Mouse (Mus musculus) MEL (cell line): ENCODE results near the gene Zfp668. TPM values are rescaled to one million over a fixed set of nuclear protein-coding genes. Genes with fewer than 3 reads are reported as not detected.
A peak's percentile ranks its signal among the peaks of the same experiment; 100 is the strongest.

Experiments used
- DNase-seq: peaks from one replicate; pipeline ENCODE4 v3.0.0; 2011; ENCODE audit warnings: low read depth, low spot score
- H3K27ac ChIP-seq: 2 replicates; pipeline ENCODE4 v1.5.1; 2012; ENCODE audit warnings: low read depth, mild to moderate bottlenecking, control low read depth, low read length, moderate library complexity; ENCODE audit not compliant: control insufficient read depth
- H3K27me3 ChIP-seq, 2 experiments: fragments of 150-350 bp in 1 of 2; sonication (generic) in 1 of 2; 2 replicates each; pipeline ENCODE4 v1.6.1; 2012; ENCODE audit warnings: low read length in 2 of 2, mild to moderate bottlenecking in 2 of 2, improper control_type of control experiment in 1 of 2, moderate library complexity in 1 of 2; ENCODE audit not compliant: insufficient read depth in 2 of 2, control insufficient read depth in 1 of 2
- H3K36me3 ChIP-seq, 2 experiments: 2 replicates each; pipeline ENCODE4 v1.6.1; 2012 to 2014; ENCODE audit warnings: low read length in 2 of 2, improper control_type of control experiment in 1 of 2, inconsistent platforms in 1 of 2, mild to moderate bottlenecking in 1 of 2; ENCODE audit not compliant: insufficient read depth in 2 of 2, control insufficient read depth in 1 of 2
- H3K4me1 ChIP-seq, 2 experiments: fragments of 150-350 bp in 1 of 2; sonication (generic) in 1 of 2; 2 replicates each; pipeline ENCODE4 v1.6.1; 2012; ENCODE audit warnings: low read length in 2 of 2, improper control_type of control experiment in 1 of 2, mild to moderate bottlenecking in 1 of 2; ENCODE audit not compliant: insufficient read depth in 2 of 2, control insufficient read depth in 1 of 2
- H3K4me3 ChIP-seq, 2 experiments: fragments of 150-350 bp in 1 of 2; sonication (generic) in 1 of 2; 2 replicates each; pipeline ENCODE4 v1.5.1; 2012; ENCODE audit warnings: low read depth in 2 of 2, low read length in 2 of 2, mild to moderate bottlenecking in 2 of 2, moderate library complexity in 2 of 2, control low read depth in 1 of 2, improper control_type of control experiment in 1 of 2; ENCODE audit not compliant: control insufficient read depth in 1 of 2, insufficient read depth in 1 of 2
- H3K79me2 ChIP-seq: 2 replicates; pipeline ENCODE4 v1.6.1; 2012; ENCODE audit warnings: mild to moderate bottlenecking, low read length, moderate library complexity; ENCODE audit not compliant: control insufficient read depth, poor library complexity, insufficient read depth
- H3K9ac ChIP-seq: 2 replicates; pipeline ENCODE4 v1.6.1; 2012; ENCODE audit warnings: low read depth, mild to moderate bottlenecking, control low read depth, low read length, moderate library complexity; ENCODE audit not compliant: control insufficient read depth, poor library complexity, severe bottlenecking
- H3K9me3 ChIP-seq: fragments of 150-350 bp; sonication (generic); replicated peaks from 2 replicates; pipeline ENCODE4 v1.6.1; 2012; ENCODE audit warnings: mild to moderate bottlenecking, low read length, improper control_type of control experiment, moderate library complexity; ENCODE audit not compliant: insufficient read depth
- BHLHE40 ChIP-seq: IDR thresholded peaks from 2 replicates; pipeline ENCODE4 v1.6.1; 2012; ENCODE audit warnings: low read depth, mild to moderate bottlenecking, inconsistent platforms, low read length, improper control_type of control experiment, borderline replicate concordance
- CTCF ChIP-seq, 3 experiments: IDR thresholded peaks in 2 of 3; conservative IDR thresholded peaks in 1 of 3; 2 replicates each; pipeline ENCODE4 v1.5.1; 2011 to 2012; ENCODE audit warnings: low read length in 3 of 3, low read depth in 2 of 3, mild to moderate bottlenecking in 2 of 3, improper control_type of control experiment in 1 of 3, inconsistent platforms in 1 of 3, mixed read lengths in 1 of 3, moderate library complexity in 1 of 3; ENCODE audit not compliant: control insufficient read depth in 1 of 3, insufficient read depth in 1 of 3, poor library complexity in 1 of 3, severe bottlenecking in 1 of 3
- EP300 ChIP-seq, 2 experiments: IDR thresholded peaks; 2 replicates each; pipeline ENCODE4 v1.6.1; 2011; ENCODE audit warnings: improper control_type of control experiment in 2 of 2, low read length in 2 of 2, low read depth in 1 of 2, mild to moderate bottlenecking in 1 of 2
- GABPA ChIP-seq: IDR thresholded peaks from 2 replicates; pipeline ENCODE4 v1.6.1; 2012; ENCODE audit warnings: low read depth, mild to moderate bottlenecking, inconsistent platforms, low read length, improper control_type of control experiment, moderate library complexity
- MAX ChIP-seq: IDR thresholded peaks from 2 replicates; pipeline ENCODE4 v1.6.1; 2011; ENCODE audit warnings: low read length, improper control_type of control experiment
- MYC ChIP-seq: IDR thresholded peaks from 2 replicates; pipeline ENCODE4 v1.6.1; 2011; ENCODE audit warnings: low read depth, mild to moderate bottlenecking, low read length, improper control_type of control experiment, moderate library complexity
- POLR2AphosphoS2 ChIP-seq: IDR thresholded peaks from 2 replicates; pipeline ENCODE4 v1.6.1; 2011; ENCODE audit warnings: low read length, improper control_type of control experiment
- RAD21 ChIP-seq: IDR thresholded peaks from 2 replicates; pipeline ENCODE4 v1.6.1; 2011; ENCODE audit warnings: mild to moderate bottlenecking, low read depth, low read length, improper control_type of control experiment
- RCOR1 ChIP-seq: IDR thresholded peaks from 2 replicates; pipeline ENCODE4 v1.6.1; 2012; ENCODE audit warnings: low read depth, mild to moderate bottlenecking, inconsistent platforms, low read length, improper control_type of control experiment
- SMC3 ChIP-seq: IDR thresholded peaks from 2 replicates; pipeline ENCODE4 v1.6.1; 2011; ENCODE audit warnings: low read depth, low read length, improper control_type of control experiment
- TBP ChIP-seq: IDR thresholded peaks from 2 replicates; pipeline ENCODE4 v1.8.0; 2011; ENCODE audit warnings: low read depth, low read length, improper control_type of control experiment
- TCF12 ChIP-seq: IDR thresholded peaks from 2 replicates; pipeline ENCODE4 v1.6.1; 2014; ENCODE audit warnings: low read depth, mild to moderate bottlenecking, inconsistent platforms, low read length, improper control_type of control experiment, moderate library complexity
- ZC3H11A ChIP-seq: IDR thresholded peaks from 2 replicates; pipeline ENCODE4 v1.6.1; 2012; ENCODE audit warnings: low read depth, mild to moderate bottlenecking, inconsistent platforms, low read length, improper control_type of control experiment
- ZNF384 ChIP-seq: IDR thresholded peaks from 2 replicates; pipeline ENCODE4 v1.6.1; 2012; ENCODE audit warnings: low read depth, mild to moderate bottlenecking, inconsistent platforms, low read length, improper control_type of control experiment
- polyA plus RNA-seq, 2 experiments: library from polyadenylated mRNA; stranded (reverse) in 1 of 2; unstranded in 1 of 2; fragments of >175 nt in 1 of 2; fragments of >200 nt in 1 of 2; gene quantifications; 2 replicates each; pipeline versions ENCODE4 v1.2.1 to v1.2.4; 2012; ENCODE audit warnings: low replicate concordance in 2 of 2, low read depth in 1 of 2; ENCODE audit not compliant: insufficient read length in 2 of 2, insufficient read depth in 1 of 2, missing spikeins in 1 of 2
- total RNA-seq: library from RNA; depleted of rRNA; stranded (reverse); fragments of 300-350 nt; gene quantifications from 2 replicates; pipeline ENCODE4 v1.2.3, GENCODE M21; 2012

Gene Zfp668
- total and polyA plus RNA-seq, 3 experiments: 9.1 to 15.6 TPM; not detected in 1

DNA sequence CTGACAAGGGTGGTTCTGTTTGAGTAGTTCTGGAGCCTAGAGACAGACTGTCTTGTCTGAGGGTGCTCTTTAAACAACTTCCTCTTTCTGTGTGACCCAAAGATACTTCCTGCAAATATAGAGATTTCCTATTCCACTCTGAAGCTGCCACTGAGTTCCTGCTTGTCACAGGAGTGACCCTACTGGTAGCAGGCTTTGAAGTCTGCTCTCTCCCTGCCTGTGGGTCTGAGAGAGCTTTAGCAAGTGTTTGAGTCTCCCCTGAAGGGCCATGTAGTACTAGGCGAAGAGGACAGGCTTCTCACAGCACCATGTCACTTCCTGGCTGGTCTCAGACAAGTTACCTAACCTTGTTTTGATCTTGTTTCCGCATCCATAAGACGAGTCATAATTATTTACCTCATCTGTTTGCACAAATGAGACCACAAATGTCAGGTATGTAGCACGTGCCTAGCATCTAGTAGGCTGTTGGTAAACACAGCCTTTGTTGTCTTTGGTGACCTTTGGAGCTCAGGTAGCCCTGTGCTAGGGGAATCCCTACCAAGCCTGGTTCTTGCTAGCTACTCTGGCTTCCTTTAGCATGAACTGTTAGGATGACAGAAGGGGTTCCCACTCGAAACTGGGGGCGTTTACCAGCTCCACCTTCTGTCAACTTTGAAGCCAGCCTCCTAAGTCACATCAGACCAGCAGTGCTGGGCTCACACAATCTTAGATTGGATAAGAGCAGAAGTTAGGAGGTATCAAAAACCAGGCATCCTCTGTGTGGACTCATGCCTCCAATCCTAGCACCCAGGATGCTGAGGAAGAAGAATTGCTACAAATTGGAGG is 46.0 kb upstream of the Zfp668 start:
- peak overlapping the region; percentile 52 for H3K27ac ChIP-seq
- peaks cover 0 to 11% of the 10 kb centered on the region in 2 experiments; a peak in 2 of 4 replicates for H3K4me1 ChIP-seq
- H3K79me2 ChIP-seq: no peaks in the 10 kb centered on the region
- H3K9ac ChIP-seq: no peak overlapping the region
- peaks cover 2 to 13% of the 10 kb centered on the region in 2 experiments for H3K36me3 ChIP-seq
- H3K27me3 ChIP-seq: no peaks in the 10 kb centered on the region
- TF ChIP-seq BHLHE40: no peak
- TF ChIP-seq MYC: no peak
- TF ChIP-seq RCOR1: no peak
- no peak for TF ChIP-seq EP300 (IDR thresholded peaks at IDR 0.05; ENCODE audit: low read depth in 1 of 2, low read length in 2 of 2)
- no peak for TF ChIP-seq MAX
- no peak for TF ChIP-seq CTCF (IDR thresholded peaks at IDR 0.05 in 2 of 3, conservative IDR thresholded peaks at IDR 0.05 in 1 of 3; ENCODE audit: control insufficient read depth in 1 of 3, insufficient read depth in 1 of 3, low read depth in 2 of 3, low read length in 3 of 3, poor library complexity in 1 of 3, severe bottlenecking in 1 of 3)
- TF ChIP-seq TCF12: no peak
- TF ChIP-seq GABPA: no peak
- no peak for TF ChIP-seq POLR2AphosphoS2
- TF ChIP-seq TBP: no peak
- TF ChIP-seq ZC3H11A: no peak
- H3K9me3 ChIP-seq: no peaks in the 10 kb centered on the region
- no peak overlapping the region for H3K4me3 ChIP-seq
- peak; percentile 68 for DNase-seq

DNA sequence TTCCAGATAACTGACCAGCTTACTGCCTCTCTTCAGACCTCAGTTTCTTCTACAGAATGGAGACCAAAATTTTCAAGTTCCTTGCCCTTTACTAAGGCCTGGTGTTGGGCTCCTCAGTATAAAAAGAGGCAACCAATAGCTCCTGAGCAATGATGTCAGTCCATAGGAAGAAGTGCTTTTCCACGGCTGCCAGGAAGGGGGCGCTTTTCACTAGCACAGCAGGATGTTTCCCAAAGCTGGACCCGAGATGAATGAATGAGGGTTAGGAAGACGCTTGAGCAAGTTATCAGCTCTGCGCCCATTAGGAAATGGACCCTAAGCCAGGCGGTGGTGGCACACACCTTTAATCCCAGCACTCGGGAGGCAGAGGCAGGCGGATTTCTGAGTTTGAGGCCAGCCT is 44.9 kb upstream of the Zfp668 start:
- no peak overlapping the region for H3K27ac ChIP-seq
- H3K4me1 ChIP-seq: peaks cover 0 to 11% of the 10 kb centered on the region in 2 experiments; a peak in 2 of 4 replicates
- H3K27me3 ChIP-seq: no peaks in the 10 kb centered on the region
- no peak overlapping the region for H3K4me3 ChIP-seq
- H3K79me2 ChIP-seq: no peaks in the 10 kb centered on the region
- TF ChIP-seq BHLHE40 (no peak), RAD21 (peak; percentile 12), TBP (no peak), SMC3 (peak; percentile 38), ZNF384 (no peak), CTCF (IDR thresholded peaks at IDR 0.05 in 2 of 3, conservative IDR thresholded peaks at IDR 0.05 in 1 of 3; ENCODE audit: control insufficient read depth in 1 of 3, insufficient read depth in 1 of 3, low read depth in 2 of 3, low read length in 3 of 3, poor library complexity in 1 of 3, severe bottlenecking in 1 of 3) (peak; percentile 53 to 71 (median 62))
- no peak overlapping the region for H3K9ac ChIP-seq
- H3K9me3 ChIP-seq: no peaks in the 10 kb centered on the region
- H3K36me3 ChIP-seq: peaks cover 2 to 13% of the 10 kb centered on the region in 2 experiments
- peak; percentile 59 for DNase-seq
